Mouse (Mus musculus) Patski (cell line): ENCODE measurements around the gene Lrmda. TPM values are rescaled to one million over a fixed set of nuclear protein-coding genes. Genes with fewer than 3 reads are reported as not detected.

Experiments used
- ATAC-seq: fragments of 100-300 bp; one replicate; pipeline ENCODE4 v1.8.0; 2021
- CTCF ChIA-PET: fragments of 350-600 bp; sonication (Branson Sonifier 250); formaldehyde crosslinking; loops from one replicate; lab custom pipeline; 2022; ENCODE audit warnings: inconsistent platforms; lab: Charles Lee
- POLR2A ChIA-PET: fragments of 350-600 bp; sonication (Branson Sonifier 250); formaldehyde crosslinking; loops from one replicate; lab custom pipeline; 2022; ENCODE audit warnings: antibody characterized with exemption, inconsistent platforms; lab: Charles Lee
- DNase-seq: peaks from one replicate; pipeline ENCODE4 v3.0.0-alpha.2; 2011; ENCODE audit warnings: low read depth, low spot score
- H3K27me3 ChIP-seq: fragments of 371-371 bp; one replicate; pipeline ENCODE4 v1.5.1; 2021
- CTCF ChIP-seq: fragments of 100-300 bp; IDR thresholded peaks from one replicate; pipeline ENCODE4 v1.5.1; 2021
- in situ Hi-C: fragments of 300-500 bp; cut with MboI; formaldehyde crosslinking; loops from 3 replicates; pipeline ENCODE4 v1.11.1; 2018; ENCODE audit warnings: low pct_unique_long_range_greater_than_20kb, mixed read lengths
- polyA plus RNA-seq: library from polyadenylated mRNA; unstranded; gene quantifications from one replicate; pipeline ENCODE4 v1.2.3, GENCODE M21; 2021

The Lrmda gene
- polyA plus RNA-seq, 1 experiment from 2014 or later, result 0.26 TPM

- no peak for TF ChIP-seq CTCF
- in situ Hi-C loops, result no loop called here
- DNase-seq (no peak), ATAC-seq (no peak)
- CTCF ChIA-PET, result interaction anchor here (1.7 kb wide), 1 partner anchor 25 kb away, joined by 5 read pairs; no protein-coding TSS in a partner anchor
- H3K27me3 ChIP-seq, result no peaks in the 10 kb centered on the region
- POLR2A ChIA-PET, result no interaction called here
Measured at GRCm38 (mm10) chr14:22152701-22153100, 133.2 kb downstream of the Lrmda start.

GRCm38 (mm10) chr14:22154096-22154495, 134.6 kb downstream of the Lrmda start:
- no peak for ATAC-seq
- no peaks in the 10 kb centered on the region for H3K27me3 ChIP-seq
- no peak for TF ChIP-seq CTCF
- in situ Hi-C loops, result no loop called here
- ChIA-PET POLR2A (interaction anchor here (0.6 kb wide), 1 partner anchor 10 kb away, joined by 3 read pairs; no protein-coding TSS in a partner anchor), CTCF (no interaction called here)
- DNase-seq, result no peak

GRCm38 (mm10) chr14:22155034-22155433, 135.5 kb downstream of the Lrmda start:
- CTCF ChIA-PET, result no interaction called here
- no peak for TF ChIP-seq CTCF
- ATAC-seq (no peak), DNase-seq (no peak)
- POLR2A ChIA-PET, result no interaction called here
- in situ Hi-C loops, result no loop called here
- H3K27me3 ChIP-seq, result no peaks in the 10 kb centered on the region

- no peak for TF ChIP-seq CTCF
Measured at GRCm38 (mm10) chr14:22155512-22156026, 136.1 kb downstream of the Lrmda start.

GRCm38 (mm10) chr14:22156991-22157390, 137.5 kb downstream of the Lrmda start:
- POLR2A ChIA-PET, result no interaction called here
- DNase-seq (no peak), ATAC-seq (no peak)
- no peaks in the 10 kb centered on the region for H3K27me3 ChIP-seq
- in situ Hi-C loops, result no loop called here
- CTCF ChIA-PET, result interaction anchor here (1.3 kb wide), 1 partner anchor 14 kb away, joined by 3 read pairs; no protein-coding TSS in a partner anchor
- TF ChIP-seq CTCF, result no peak

More at GRCm38 (mm10) chr14:22155512-22156026, 136.1 kb downstream of the Lrmda start:
- no peak for DNase-seq
- ChIA-PET POLR2A (no interaction called here), CTCF (interaction anchor here (1.3 kb wide), 1 partner anchor 15 kb away, joined by 3 read pairs; no protein-coding TSS in a partner anchor)
- in situ Hi-C loops, result no loop called here
- ATAC-seq, result no peak
- H3K27me3 ChIP-seq, result no peaks in the 10 kb centered on the region

GRCm38 (mm10) chr14:22161416-22161815, 141.9 kb downstream of the Lrmda start:
- no peak for DNase-seq
- CTCF ChIA-PET, result no interaction called here
- no peak for TF ChIP-seq CTCF
- no peaks in the 10 kb centered on the region for H3K27me3 ChIP-seq
- ATAC-seq, result no peak
- POLR2A ChIA-PET, result no interaction called here
- in situ Hi-C loops, result no loop called here

GRCm38 (mm10) chr14:22167285-22167684, 147.8 kb downstream of the Lrmda start:
- no peak for DNase-seq
- no peak for ATAC-seq
- in situ Hi-C loops, result no loop called here
- H3K27me3 ChIP-seq, result no peaks in the 10 kb centered on the region
- CTCF ChIA-PET, result no interaction called here
- POLR2A ChIA-PET, result interaction anchor here (0.6 kb wide), 1 partner anchor 411 kb away, joined by 3 read pairs; no protein-coding TSS in a partner anchor
- no peak for TF ChIP-seq CTCF

- DNase-seq, result no peak
- CTCF ChIA-PET, result no interaction called here
- POLR2A ChIA-PET, result no interaction called here
- no peaks in the 10 kb centered on the region for H3K27me3 ChIP-seq
- TF ChIP-seq CTCF, result no peak
- ATAC-seq, result no peak
- in situ Hi-C loops, result no loop called here
Measured at GRCm38 (mm10) chr14:22168077-22168794, 148.7 kb downstream of the Lrmda start.

GRCm38 (mm10) chr14:22168795-22169568, 149.5 kb downstream of the Lrmda start:
- in situ Hi-C loops, result no loop called here
- ATAC-seq (no peak), DNase-seq (no peak)
- no peak for TF ChIP-seq CTCF
- ChIA-PET CTCF (no interaction called here), POLR2A (no interaction called here)
- no peaks in the 10 kb centered on the region for H3K27me3 ChIP-seq

- in situ Hi-C loops, result no loop called here
- ChIA-PET POLR2A (no interaction called here), CTCF (interaction anchor here (1.0 kb wide), 1 partner anchor 22 kb away, joined by 3 read pairs; no protein-coding TSS in a partner anchor)
- DNase-seq (no peak), ATAC-seq (no peak)
- H3K27me3 ChIP-seq, result no peaks in the 10 kb centered on the region
- TF ChIP-seq CTCF, result no peak
Measured at GRCm38 (mm10) chr14:22174757-22175156, 155.2 kb downstream of the Lrmda start.
